ENCODE assay signal across 19 mouse cellular contexts in the genomic region with DNA sequence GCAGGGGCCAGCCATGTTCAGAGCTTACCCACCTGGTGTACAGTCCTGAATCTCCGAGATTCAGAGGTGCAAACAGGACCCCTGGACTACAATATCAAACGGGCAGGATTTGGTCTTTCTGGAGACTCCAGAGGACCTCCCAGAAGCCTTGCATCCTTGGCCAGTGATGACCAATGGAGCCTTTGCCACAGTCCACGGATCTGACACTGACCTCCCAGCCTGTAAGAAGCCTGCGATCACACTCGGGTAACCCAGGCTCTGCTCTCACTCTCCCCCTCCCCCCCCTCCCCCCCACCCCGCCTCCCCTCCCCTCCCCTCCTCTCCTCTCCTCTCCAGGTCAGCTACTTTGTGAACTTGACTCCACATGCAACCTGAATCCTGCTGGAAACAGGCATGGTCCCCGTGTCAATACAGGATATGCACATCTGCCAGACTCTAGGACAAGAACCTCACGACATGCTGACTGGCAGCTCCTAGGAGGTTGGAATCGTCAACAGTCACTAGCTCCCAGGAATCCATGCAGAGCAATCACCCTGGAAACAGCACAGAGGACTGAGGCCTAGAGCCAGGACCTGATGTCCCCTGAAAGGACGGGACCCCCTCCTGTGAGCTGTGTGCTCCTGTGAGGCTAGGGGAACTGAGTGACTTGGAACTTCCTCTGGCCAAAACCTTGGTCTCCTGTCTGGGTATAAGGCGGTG. TPM values are rescaled to one million over a fixed set of nuclear protein-coding genes. Genes with fewer than 3 reads are reported as not detected.
DNase-seq lines count a peak whose midpoint lies in the region; ATAC-seq and TF ChIP-seq lines count a peak whose summit lies in the region.
"Had no signal": no experiment of that assay in that cellular context is flagged by ENCODE, and none has a peak within 500 bp of the region (broad histone marks: within the 10 kb centered on the region; RNA-seq: fewer than 3 reads in every experiment).

No protein-coding gene starts in this region.

- intact Hi-C loops in heart, postnatal 36 days (cut with DNase I) = no loop called here

- peaks cover 49% of the 10 kb centered on the region for H3K4me1 ChIP-seq in heart, embryonic 10.5 days
- H3K4me1 ChIP-seq in kidney, postnatal 0 days (replicated peaks; ENCODE audit: insufficient read depth, low read length) = peaks cover 15% of the 10 kb centered on the region
- peaks cover 13% of the 10 kb centered on the region; the same call in 1 of the 2 replicates for H3K4me1 ChIP-seq in kidney, adult 2 months (ENCODE audit: control insufficient read depth, insufficient read depth, low read length)
- H3K4me1 ChIP-seq in embryonic facial prominence, embryonic 10.5 days = peaks cover 90% of the 10 kb centered on the region

- no peak for TF ChIP-seq CTCF in kidney, postnatal 0 days (IDR thresholded peaks at IDR 0.05; ENCODE audit: low read depth)
- no peak for TF ChIP-seq CTCF in kidney, adult 2 months (conservative IDR thresholded peaks at IDR 0.05; ENCODE audit: insufficient read depth, insufficient read length, low read depth, low read length)

- WGBS in heart, embryonic 10.5 days = 49% methylated on average over 10 of the region's 11 CpGs
- 36% methylated on average over 10 of the region's 11 CpGs for WGBS in kidney, postnatal 0 days
- 46% methylated on average over 10 of the region's 11 CpGs for WGBS in kidney, adult 2 months
- WGBS in embryonic facial prominence, embryonic 10.5 days = 43% methylated on average over 10 of the region's 11 CpGs

- no peak overlapping the region for H3K9ac ChIP-seq in kidney, postnatal 0 days (ENCODE audit: low read depth, low read length)
- H3K9ac ChIP-seq: forebrain, embryonic 13.5 days; liver, embryonic 12.5 days; lung, embryonic 15.5 days had no signal

- TF ChIP-seq POLR2A in kidney, adult 2 months (IDR thresholded peaks at IDR 0.05; ENCODE audit: low read depth, low read length) = no peak

- 0 out of 2 replicates have a peak, but pooled peaks cover 2% of the 10 kb centered on the region for H3K27me3 ChIP-seq in heart, embryonic 10.5 days (ENCODE audit: insufficient read depth, poor library complexity, severe bottlenecking)
- no peaks in the 10 kb centered on the region for H3K27me3 ChIP-seq in kidney, postnatal 0 days (ENCODE audit: insufficient read depth, low read length)
- H3K27me3 ChIP-seq in kidney, adult 2 months (replicated peaks; ENCODE audit: control insufficient read depth, insufficient read depth, low read length) = no peaks in the 10 kb centered on the region
- no peaks in the 10 kb centered on the region for H3K27me3 ChIP-seq in embryonic facial prominence, embryonic 10.5 days (replicated peaks; ENCODE audit: low read depth, poor library complexity, severe bottlenecking)
- H3K27me3 ChIP-seq: forebrain, embryonic 13.5 days; lung, embryonic 15.5 days had no signal

- H3K36me3 ChIP-seq in heart, embryonic 10.5 days = peaks cover 2% of the 10 kb centered on the region
- H3K36me3 ChIP-seq in kidney, postnatal 0 days (ENCODE audit: insufficient read depth, low read length) = no peaks in the 10 kb centered on the region
- H3K36me3 ChIP-seq in kidney, adult 2 months (ENCODE audit: control insufficient read depth, insufficient read depth, low read length) = no peaks in the 10 kb centered on the region
- peaks cover 43% of the 10 kb centered on the region for H3K36me3 ChIP-seq in embryonic facial prominence, embryonic 10.5 days (replicated peaks)
- H3K36me3 ChIP-seq: liver, embryonic 12.5 days; lung, embryonic 15.5 days had no signal

- no peaks in the 10 kb centered on the region for H3K9me3 ChIP-seq in heart, embryonic 10.5 days
- no peaks in the 10 kb centered on the region for H3K9me3 ChIP-seq in kidney, postnatal 0 days (replicated peaks; ENCODE audit: low read length)
- no peaks in the 10 kb centered on the region for H3K9me3 ChIP-seq in embryonic facial prominence, embryonic 10.5 days
- H3K9me3 ChIP-seq: forebrain, embryonic 13.5 days; liver, embryonic 12.5 days; lung, embryonic 15.5 days had no signal

- 0 out of 2 replicates have a peak overlapping the region, but pooled peaks have one; percentile 17 for H3K27ac ChIP-seq in heart, embryonic 10.5 days
- H3K27ac ChIP-seq in kidney, postnatal 0 days = no peak overlapping the region
- H3K27ac ChIP-seq in kidney, adult 2 months (ENCODE audit: insufficient read depth, low read depth, low read length) = no peak overlapping the region
- peak overlapping the region; percentile 31; the same call in 1 of the 2 replicates for H3K27ac ChIP-seq in embryonic facial prominence, embryonic 10.5 days (replicated peaks)
- H3K27ac ChIP-seq: forebrain, embryonic 13.5 days; liver, embryonic 12.5 days; macrophage; stomach, postnatal 0 days had no signal

- H3K4me2 ChIP-seq in kidney, postnatal 0 days (ENCODE audit: low read length) = no peak overlapping the region
- H3K4me2 ChIP-seq: forebrain, embryonic 13.5 days; liver, embryonic 12.5 days; lung, embryonic 15.5 days had no signal

- peak; percentile 55 for ATAC-seq in kidney, postnatal 0 days (replicated peaks; ENCODE audit: low FRiP score, low read depth)
- no peak for ATAC-seq in CD4-positive, CD25-positive, alpha-beta regulatory T cell, adult 4 months
- ATAC-seq: forebrain, embryonic 13.5 days; inflammation-experienced regulatory T-cells, adult 6 months; liver, embryonic 12.5 days had no signal

- DNase-seq in cerebellum, adult 9-11 months = peak; percentile 57
- no peak for DNase-seq in cerebellum, adult 18-20 months
- no peak for DNase-seq in heart, embryonic 10.5 days (ENCODE audit: low spot score)
- DNase-seq in heart, postnatal 36 days = no peak
- DNase-seq in kidney, postnatal 0 days (ENCODE audit: low spot score) = no peak
- DNase-seq in kidney, adult 2 months = no peak
- peak; percentile 47 for DNase-seq in embryonic facial prominence, embryonic 10.5 days (ENCODE audit: low spot score)
- DNase-seq: adrenal gland, adult 2 months; cerebellum, adult 2 months; heart, postnatal 14 days; layer of hippocampus, adult 9-11 months; right cerebral cortex, postnatal 14 days had no signal

- H3K4me3 ChIP-seq in heart, embryonic 10.5 days = no peak overlapping the region
- H3K4me3 ChIP-seq in kidney, postnatal 0 days (replicated peaks; ENCODE audit: low read depth, low read length) = no peak overlapping the region
- H3K4me3 ChIP-seq in kidney, adult 2 months (ENCODE audit: insufficient read depth, low read depth, low read length) = no peak overlapping the region
- H3K4me3 ChIP-seq in embryonic facial prominence, embryonic 10.5 days = no peak overlapping the region
- H3K4me3 ChIP-seq: forebrain, embryonic 13.5 days; liver, embryonic 12.5 days; lung, embryonic 15.5 days had no signal

RNA-seq across cellular contexts. Expression of gene Tbc1d16, which starts 6.3 kb away (rescaled TPM):
- polyA plus RNA-seq in heart, embryonic 10.5 days (2016; fragmentation: Nextera tagmentation; extraction: Ambion mirVana) = 7.4 and 8.6 TPM in 2 replicates
- 10 to 100 TPM; 57.7 to 67.8 TPM for total RNA-seq in heart, postnatal 36 days (2021)
- polyA plus RNA-seq in kidney, postnatal 0 days (2015; fragmentation: Nextera tagmentation; extraction: Ambion mirVana) = 9.2 and 9.5 TPM in 2 replicates
- 25.2 and 31.5 TPM in 2 replicates for polyA plus RNA-seq in kidney, adult 2 months (2012; rRNA removed)
- polyA plus RNA-seq in embryonic facial prominence, embryonic 10.5 days (2016; fragmentation: Nextera tagmentation; extraction: Ambion mirVana) = 25.3 and 25.5 TPM in 2 replicates
- 1 to 10 TPM in 1 of 2 experiments, under 1 TPM in 1; 0.72 to 1.0 TPM for polyA plus RNA-seq in CD4-positive, CD25-positive, alpha-beta regulatory T cell, adult 4 months (2017; shearing (Covaris generic))

RNA-seq across cellular contexts. Expression of gene Ccdc40, which starts 6.4 kb away (rescaled TPM):
- polyA plus RNA-seq in heart, embryonic 10.5 days (2016; fragmentation: Nextera tagmentation; extraction: Ambion mirVana) = 4.6 and 9.3 TPM in 2 replicates
- total RNA-seq in heart, postnatal 36 days (2021) = under 1 TPM in 1 of 2 experiments, not detected in 1; 0.38 TPM
- polyA plus RNA-seq in kidney, postnatal 0 days (2015; fragmentation: Nextera tagmentation; extraction: Ambion mirVana) = 3.3 and 4.0 TPM in 2 replicates
- polyA plus RNA-seq in kidney, adult 2 months (2012; rRNA removed) = 0.27 and 0.30 TPM in 2 replicates
- polyA plus RNA-seq in embryonic facial prominence, embryonic 10.5 days (2016; fragmentation: Nextera tagmentation; extraction: Ambion mirVana) = 16.4 and 19.5 TPM in 2 replicates
- polyA plus RNA-seq in CD4-positive, CD25-positive, alpha-beta regulatory T cell, adult 4 months (2017; shearing (Covaris generic)) = 1 to 10 TPM; 2.9 to 3.6 TPM

RNA-seq across cellular contexts. Expression of gene Gaa, which starts 45.7 kb away (rescaled TPM):
- 57.3 and 97.3 TPM in 2 replicates for polyA plus RNA-seq in heart, embryonic 10.5 days (2016; fragmentation: Nextera tagmentation; extraction: Ambion mirVana)
- total RNA-seq in heart, postnatal 36 days (2021) = 10 to 100 TPM; 79.4 to 86.8 TPM
- polyA plus RNA-seq in kidney, postnatal 0 days (2015; fragmentation: Nextera tagmentation; extraction: Ambion mirVana) = 64.6 and 68.5 TPM in 2 replicates
- 152 and 171 TPM in 2 replicates for polyA plus RNA-seq in kidney, adult 2 months (2012; rRNA removed)
- polyA plus RNA-seq in embryonic facial prominence, embryonic 10.5 days (2016; fragmentation: Nextera tagmentation; extraction: Ambion mirVana) = 30.8 TPM in 2 replicates
- 10 to 100 TPM; 11.5 to 27.8 TPM for polyA plus RNA-seq in CD4-positive, CD25-positive, alpha-beta regulatory T cell, adult 4 months (2017; shearing (Covaris generic))

Comparison
In these comparisons a context has a peak if more than half of its experiments do, and no peak if none do; other contexts are left out.
1. DNase-seq: peak in cerebellum, adult 9-11 months (single experiment) and embryonic facial prominence, embryonic 10.5 days (single experiment); none in cerebellum, adult 18-20 months (0 of 2), heart, embryonic 10.5 days (single experiment), heart, postnatal 36 days (0 of 2), kidney, postnatal 0 days (single experiment) and kidney, adult 2 months (single experiment).
2. H3K27ac ChIP-seq: peak in heart, embryonic 10.5 days (single experiment) and embryonic facial prominence, embryonic 10.5 days (single experiment); none in kidney, postnatal 0 days (single experiment) and kidney, adult 2 months (single experiment).